Mouse (Mus musculus) lung, embryonic 16.5 days (tissue): ENCODE results near the gene Zbtb46. TPM values are rescaled to one million over a fixed set of nuclear protein-coding genes. Genes with fewer than 3 reads are reported as not detected.
A peak's percentile ranks its signal among the peaks of the same experiment; 100 is the strongest.

Source experiments
- ATAC-seq: fragments of 200-750 bp; cut with Nextera tagmentation; 2 replicates; pipeline ENCODE4 v1.8.0; 2017; ENCODE audit warnings: low read depth, mild to moderate bottlenecking, moderate library complexity
- H3K27ac ChIP-seq: fragments of 300-500 bp; sonication (generic); 2 replicates; pipeline ENCODE4 v1.5.1; 2014; ENCODE audit warnings: mild to moderate bottlenecking, control low read depth, low read length
- H3K27me3 ChIP-seq: fragments of 300-500 bp; sonication (generic); 2 replicates; pipeline ENCODE4 v1.6.1; 2014; ENCODE audit warnings: low read depth, low read length, mixed read lengths; ENCODE audit not compliant: control insufficient read depth, insufficient read depth
- H3K36me3 ChIP-seq: fragments of 300-500 bp; sonication (generic); 2 replicates; pipeline ENCODE4 v1.6.1; 2014; ENCODE audit warnings: low read length; ENCODE audit not compliant: control insufficient read depth, insufficient read depth
- H3K4me1 ChIP-seq: fragments of 300-500 bp; sonication (generic); replicated peaks from 2 replicates; pipeline ENCODE4 v1.6.1; 2014; ENCODE audit warnings: low read length, mixed read lengths; ENCODE audit not compliant: control insufficient read depth, insufficient read depth
- H3K4me2 ChIP-seq: fragments of 300-500 bp; sonication (generic); 2 replicates; pipeline ENCODE4 v1.6.1; 2014; ENCODE audit warnings: low read depth, low read length, control low read depth
- H3K4me3 ChIP-seq: fragments of 300-500 bp; sonication (generic); 2 replicates; pipeline ENCODE4 v1.5.1; 2014; ENCODE audit warnings: mild to moderate bottlenecking, low read length, control low read depth
- H3K9ac ChIP-seq: fragments of 300-500 bp; sonication (generic); 2 replicates; pipeline ENCODE4 v1.6.1; 2014; ENCODE audit warnings: low read length, control low read depth
- H3K9me3 ChIP-seq: fragments of 300-500 bp; sonication (generic); 2 replicates; pipeline ENCODE4 v1.6.1; 2016; ENCODE audit warnings: low read length; ENCODE audit not compliant: control insufficient read depth
- WGBS: fragments of 180-500 bp; shearing (Covaris S2); extraction: QIAGEN DNeasy Blood & Tissue Kit; methylation state at CpG from one replicate; pipeline ENCODE4 v1.1.7; 2014; 5-methylcytosine and 5-hydroxymethylcytosine counted together
- polyA plus RNA-seq: library from polyadenylated mRNA; unstranded; fragments of >200 nt; fragmentation: Nextera tagmentation; extraction: Ambion mirVana; gene quantifications from 2 replicates; pipeline ENCODE4 v1.2.1, GENCODE M21; 2015

The Zbtb46 gene
- polyA plus RNA-seq, 1 experiment from 2014 or later = 15.2 TPM

- no peaks in the 10 kb centered on the region for H3K27me3 ChIP-seq
- peaks cover 25% of the 10 kb centered on the region for H3K4me1 ChIP-seq
- H3K4me2 ChIP-seq = peak within 1 kb of the TSS; percentile 97
- no peaks in the 10 kb centered on the region for H3K9me3 ChIP-seq
- peak within 1 kb of the TSS; percentile 77 for H3K4me3 ChIP-seq
- H3K27ac ChIP-seq = peak within 1 kb of the TSS; percentile 89
- peak; percentile 93 for ATAC-seq
- H3K36me3 ChIP-seq = peaks cover 20% of the 10 kb centered on the region
- WGBS = under 1% methylated on average over 61 of the region's 71 CpGs
- H3K9ac ChIP-seq = peak within 1 kb of the TSS; percentile 96
Observed at GRCm38 (mm10) chr2:181364860-181365596, 94.2 kb downstream of the Zbtb46 start, which contains the start of the genes Zgpat and Arfrp1. Zgpat (plus strand) TSS chr2:181364928. Arfrp1 (minus strand) TSS chr2:181365404.

- H3K27ac ChIP-seq = peak overlapping the region; percentile 89; the same call in 1 of the 2 replicates
- no peaks in the 10 kb centered on the region for H3K27me3 ChIP-seq
- H3K9ac ChIP-seq = peak overlapping the region; percentile 96
- H3K36me3 ChIP-seq = peaks cover 20% of the 10 kb centered on the region
- ATAC-seq = no peak
- H3K4me1 ChIP-seq = peaks cover 25% of the 10 kb centered on the region
- WGBS = 6% methylated on average over 14 of the region's 14 CpGs
- H3K9me3 ChIP-seq = no peaks in the 10 kb centered on the region
- H3K4me2 ChIP-seq = peak overlapping the region; percentile 97
- H3K4me3 ChIP-seq = peak overlapping the region; percentile 77
Observed at GRCm38 (mm10) chr2:181364487-181364859, 94.8 kb downstream of the Zbtb46 start.

- H3K9me3 ChIP-seq = no peaks in the 10 kb centered on the region
- H3K36me3 ChIP-seq = peaks cover 22% of the 10 kb centered on the region
- H3K27ac ChIP-seq = no peak overlapping the region
- H3K4me3 ChIP-seq = peak overlapping the region; percentile 77
- no peaks in the 10 kb centered on the region for H3K27me3 ChIP-seq
- no peak for ATAC-seq
- peak overlapping the region; percentile 97 for H3K4me2 ChIP-seq
- WGBS = 76% methylated on average over 3 of the region's 3 CpGs
- peaks cover 25% of the 10 kb centered on the region for H3K4me1 ChIP-seq
- H3K9ac ChIP-seq = peak overlapping the region; percentile 96
Observed at GRCm38 (mm10) chr2:181363946-181364345, 95.3 kb downstream of the Zbtb46 start.

- H3K4me3 ChIP-seq = no peak overlapping the region
- ATAC-seq = no peak
- WGBS = 74% methylated on average over 3 of the region's 3 CpGs
Observed at GRCm38 (mm10) chr2:181356780-181357179, 102.4 kb downstream of the Zbtb46 start.

GRCm38 (mm10) chr2:181342766-181343165 lies 116.5 kb downstream of the Zbtb46 start:
- H3K9ac ChIP-seq = no peak overlapping the region
- no peaks in the 10 kb centered on the region for H3K9me3 ChIP-seq
- H3K4me2 ChIP-seq = no peak overlapping the region
- no peaks in the 10 kb centered on the region for H3K27me3 ChIP-seq
- WGBS = 89% methylated on average over 6 of the region's 6 CpGs
- no peak overlapping the region for H3K27ac ChIP-seq
- no peak overlapping the region for H3K4me3 ChIP-seq
- no peaks in the 10 kb centered on the region for H3K4me1 ChIP-seq
- H3K36me3 ChIP-seq = peaks cover 19% of the 10 kb centered on the region
- no peak for ATAC-seq

More at GRCm38 (mm10) chr2:181356780-181357179, 102.4 kb downstream of the Zbtb46 start:
- no peaks in the 10 kb centered on the region for H3K9me3 ChIP-seq
- no peaks in the 10 kb centered on the region for H3K27me3 ChIP-seq
- H3K4me2 ChIP-seq = no peak overlapping the region
- H3K9ac ChIP-seq = no peak overlapping the region
- H3K36me3 ChIP-seq = peaks cover 27% of the 10 kb centered on the region
- H3K27ac ChIP-seq = no peak overlapping the region
- H3K4me1 ChIP-seq = no peaks in the 10 kb centered on the region

GRCm38 (mm10) chr2:181340426-181340825 lies 118.8 kb downstream of the Zbtb46 start:
- no peak overlapping the region for H3K9ac ChIP-seq
- WGBS = 82% methylated on average over 4 of the region's 4 CpGs
- H3K4me3 ChIP-seq = no peak overlapping the region
- no peak overlapping the region for H3K4me2 ChIP-seq
- peaks cover 25% of the 10 kb centered on the region for H3K36me3 ChIP-seq
- no peaks in the 10 kb centered on the region for H3K9me3 ChIP-seq
- H3K4me1 ChIP-seq = no peaks in the 10 kb centered on the region
- ATAC-seq = no peak
- H3K27me3 ChIP-seq = no peaks in the 10 kb centered on the region
- H3K27ac ChIP-seq = no peak overlapping the region

Other genes with a start within 250 kb of the Zbtb46 start
- gene Srms, start 246.2 kb downstream of the Zbtb46 start, polyA plus RNA-seq = 0.34 and 0.58 TPM in 2 replicates
- 0.35 and 0.43 TPM in 2 replicates for gene Fndc11, start 239.4 kb downstream of the Zbtb46 start, polyA plus RNA-seq
- 3.0 and 3.4 TPM in 2 replicates for gene Helz2, start 217.4 kb downstream of the Zbtb46 start, polyA plus RNA-seq
- gene Gmeb2, start 171.4 kb downstream of the Zbtb46 start, polyA plus RNA-seq = 14.3 and 15.9 TPM in 2 replicates
- 4.8 and 9.3 TPM in 2 replicates for gene Stmn3, start 144.9 kb downstream of the Zbtb46 start, polyA plus RNA-seq
- 47.2 and 47.8 TPM in 2 replicates for gene Rtel1, start 139.7 kb downstream of the Zbtb46 start, polyA plus RNA-seq
- gene Zgpat, start 94.5 kb downstream of the Zbtb46 start, polyA plus RNA-seq = 39.2 and 39.4 TPM in 2 replicates
- 60.8 and 62.0 TPM in 2 replicates for gene Arfrp1, start 94.0 kb downstream of the Zbtb46 start, polyA plus RNA-seq
- 20.7 and 24.0 TPM in 2 replicates for gene Lime1, start 79.3 kb downstream of the Zbtb46 start, polyA plus RNA-seq
- gene Abhd16b, start 33.8 kb upstream of the Zbtb46 start, polyA plus RNA-seq = 0.14 and 0.35 TPM in 2 replicates
- gene Tpd52l2, start 37.7 kb upstream of the Zbtb46 start, polyA plus RNA-seq = 167 and 169 TPM in 2 replicates
- 82.0 and 82.1 TPM in 2 replicates for gene Dnajc5, start 61.1 kb upstream of the Zbtb46 start, polyA plus RNA-seq
- 49.1 and 54.6 TPM in 2 replicates for gene Uckl1, start 125.5 kb upstream of the Zbtb46 start, polyA plus RNA-seq
- 59.1 and 59.3 TPM in 2 replicates for gene Prpf6, start 132.4 kb upstream of the Zbtb46 start, polyA plus RNA-seq
- 34.9 and 37.2 TPM in 2 replicates for gene Zfp512b, start 133.4 kb upstream of the Zbtb46 start, polyA plus RNA-seq
- gene Samd10, start 139.8 kb upstream of the Zbtb46 start, polyA plus RNA-seq = 30.1 and 31.0 TPM in 2 replicates
- gene Gm29797, start 197.6 kb upstream of the Zbtb46 start, polyA plus RNA-seq = 0.21 and 0.49 TPM in 2 replicates
- gene Sox18, start 212.2 kb upstream of the Zbtb46 start, polyA plus RNA-seq = 84.1 and 84.8 TPM in 2 replicates
- gene Tcea2, start 220.9 kb upstream of the Zbtb46 start, polyA plus RNA-seq = 19.3 and 19.7 TPM in 2 replicates
- gene Rgs19, start 234.6 kb upstream of the Zbtb46 start, polyA plus RNA-seq = 59.8 and 63.4 TPM in 2 replicates
- gene Lkaaear1, start 239.0 kb upstream of the Zbtb46 start, polyA plus RNA-seq = not detected in 2 replicates